Mouse (Mus musculus) MEL (cell line): Measurements from ENCODE around the gene Irf5. TPM values are rescaled to one million over a fixed set of nuclear protein-coding genes. Genes with fewer than 3 reads are reported as not detected.

Experiments used
- DNase-seq: peaks from one replicate; pipeline ENCODE4 v3.0.0; 2011; ENCODE audit warnings: low read depth, low spot score
- H3K27ac ChIP-seq: 2 replicates; pipeline ENCODE4 v1.5.1; 2012; ENCODE audit warnings: low read depth, mild to moderate bottlenecking, control low read depth, low read length, moderate library complexity; ENCODE audit not compliant: control insufficient read depth
- H3K27me3 ChIP-seq, 2 experiments: fragments of 150-350 bp in 1 of 2; sonication (generic) in 1 of 2; 2 replicates each; pipeline ENCODE4 v1.6.1; 2012; ENCODE audit warnings: low read length in 2 of 2, mild to moderate bottlenecking in 2 of 2, improper control_type of control experiment in 1 of 2, moderate library complexity in 1 of 2; ENCODE audit not compliant: insufficient read depth in 2 of 2, control insufficient read depth in 1 of 2
- H3K36me3 ChIP-seq, 2 experiments: 2 replicates each; pipeline ENCODE4 v1.6.1; 2012 to 2014; ENCODE audit warnings: low read length in 2 of 2, improper control_type of control experiment in 1 of 2, inconsistent platforms in 1 of 2, mild to moderate bottlenecking in 1 of 2; ENCODE audit not compliant: insufficient read depth in 2 of 2, control insufficient read depth in 1 of 2
- H3K4me1 ChIP-seq, 2 experiments: fragments of 150-350 bp in 1 of 2; sonication (generic) in 1 of 2; 2 replicates each; pipeline ENCODE4 v1.6.1; 2012; ENCODE audit warnings: low read length in 2 of 2, improper control_type of control experiment in 1 of 2, mild to moderate bottlenecking in 1 of 2; ENCODE audit not compliant: insufficient read depth in 2 of 2, control insufficient read depth in 1 of 2
- H3K4me3 ChIP-seq, 2 experiments: fragments of 150-350 bp in 1 of 2; sonication (generic) in 1 of 2; 2 replicates each; pipeline ENCODE4 v1.5.1; 2012; ENCODE audit warnings: low read depth in 2 of 2, low read length in 2 of 2, mild to moderate bottlenecking in 2 of 2, moderate library complexity in 2 of 2, control low read depth in 1 of 2, improper control_type of control experiment in 1 of 2; ENCODE audit not compliant: control insufficient read depth in 1 of 2, insufficient read depth in 1 of 2
- H3K79me2 ChIP-seq: 2 replicates; pipeline ENCODE4 v1.6.1; 2012; ENCODE audit warnings: mild to moderate bottlenecking, low read length, moderate library complexity; ENCODE audit not compliant: control insufficient read depth, poor library complexity, insufficient read depth
- H3K9ac ChIP-seq: 2 replicates; pipeline ENCODE4 v1.6.1; 2012; ENCODE audit warnings: low read depth, mild to moderate bottlenecking, control low read depth, low read length, moderate library complexity; ENCODE audit not compliant: control insufficient read depth, poor library complexity, severe bottlenecking
- H3K9me3 ChIP-seq: fragments of 150-350 bp; sonication (generic); replicated peaks from 2 replicates; pipeline ENCODE4 v1.6.1; 2012; ENCODE audit warnings: mild to moderate bottlenecking, low read length, improper control_type of control experiment, moderate library complexity; ENCODE audit not compliant: insufficient read depth
- BHLHE40 ChIP-seq: IDR thresholded peaks from 2 replicates; pipeline ENCODE4 v1.6.1; 2012; ENCODE audit warnings: low read depth, mild to moderate bottlenecking, inconsistent platforms, low read length, improper control_type of control experiment, borderline replicate concordance
- CTCF ChIP-seq, 3 experiments: IDR thresholded peaks in 2 of 3; conservative IDR thresholded peaks in 1 of 3; 2 replicates each; pipeline ENCODE4 v1.5.1; 2011 to 2012; ENCODE audit warnings: low read length in 3 of 3, low read depth in 2 of 3, mild to moderate bottlenecking in 2 of 3, improper control_type of control experiment in 1 of 3, inconsistent platforms in 1 of 3, mixed read lengths in 1 of 3, moderate library complexity in 1 of 3; ENCODE audit not compliant: control insufficient read depth in 1 of 3, insufficient read depth in 1 of 3, poor library complexity in 1 of 3, severe bottlenecking in 1 of 3
- E2F4 ChIP-seq: IDR thresholded peaks from 2 replicates; pipeline ENCODE4 v1.6.1; 2011; ENCODE audit warnings: low read depth, low read length, improper control_type of control experiment, borderline replicate concordance
- ELF1 ChIP-seq: IDR thresholded peaks from 2 replicates; pipeline ENCODE4 v1.6.1; 2014; ENCODE audit warnings: low read depth, mild to moderate bottlenecking, inconsistent platforms, low read length, improper control_type of control experiment, moderate library complexity
- EP300 ChIP-seq, 2 experiments: IDR thresholded peaks; 2 replicates each; pipeline ENCODE4 v1.6.1; 2011; ENCODE audit warnings: improper control_type of control experiment in 2 of 2, low read length in 2 of 2, low read depth in 1 of 2, mild to moderate bottlenecking in 1 of 2
- ETS1 ChIP-seq: IDR thresholded peaks from 2 replicates; pipeline ENCODE4 v1.6.1; 2012; ENCODE audit warnings: low read depth, mild to moderate bottlenecking, inconsistent platforms, low read length, improper control_type of control experiment, moderate library complexity
- HCFC1 ChIP-seq: IDR thresholded peaks from 2 replicates; pipeline ENCODE4 v1.6.1; 2012; ENCODE audit warnings: low read depth, mild to moderate bottlenecking, inconsistent platforms, low read length, improper control_type of control experiment, moderate library complexity
- KAT2A ChIP-seq: conservative IDR thresholded peaks from 2 replicates; pipeline ENCODE4 v1.6.1; 2012; ENCODE audit warnings: low read depth, low read length, improper control_type of control experiment, inconsistent platforms
- MAFK ChIP-seq: IDR thresholded peaks from 2 replicates; pipeline ENCODE4 v1.6.1; 2011; ENCODE audit warnings: low read depth, mild to moderate bottlenecking, low read length, improper control_type of control experiment, borderline replicate concordance
- MAZ ChIP-seq: IDR thresholded peaks from 2 replicates; pipeline ENCODE4 v1.6.1; 2012; ENCODE audit warnings: low read depth, mild to moderate bottlenecking, inconsistent platforms, low read length, improper control_type of control experiment
- MYB ChIP-seq: IDR thresholded peaks from 2 replicates; pipeline ENCODE4 v1.6.1; 2011; ENCODE audit warnings: mild to moderate bottlenecking, low read depth, low read length, improper control_type of control experiment
- MYC ChIP-seq: IDR thresholded peaks from 2 replicates; pipeline ENCODE4 v1.6.1; 2011; ENCODE audit warnings: low read depth, mild to moderate bottlenecking, low read length, improper control_type of control experiment, moderate library complexity
- NRF1 ChIP-seq: IDR thresholded peaks from 2 replicates; pipeline ENCODE4 v1.6.1; 2014; ENCODE audit warnings: low read depth, mild to moderate bottlenecking, inconsistent platforms, low read length, improper control_type of control experiment, moderate library complexity; ENCODE audit not compliant: poor library complexity, insufficient read depth, severe bottlenecking
- POLR2A ChIP-seq, 2 experiments: IDR thresholded peaks; 2 replicates each; pipeline ENCODE4 v1.6.1; 2011 to 2012; ENCODE audit warnings: low read length in 2 of 2, mild to moderate bottlenecking in 2 of 2, control low read depth in 1 of 2, improper control_type of control experiment in 1 of 2, low read depth in 1 of 2, moderate library complexity in 1 of 2; ENCODE audit not compliant: control insufficient read depth in 1 of 2, insufficient read depth in 1 of 2, poor library complexity in 1 of 2
- POLR2AphosphoS2 ChIP-seq: IDR thresholded peaks from 2 replicates; pipeline ENCODE4 v1.6.1; 2011; ENCODE audit warnings: low read length, improper control_type of control experiment
- RAD21 ChIP-seq: IDR thresholded peaks from 2 replicates; pipeline ENCODE4 v1.6.1; 2011; ENCODE audit warnings: mild to moderate bottlenecking, low read depth, low read length, improper control_type of control experiment
- RCOR1 ChIP-seq: IDR thresholded peaks from 2 replicates; pipeline ENCODE4 v1.6.1; 2012; ENCODE audit warnings: low read depth, mild to moderate bottlenecking, inconsistent platforms, low read length, improper control_type of control experiment
- SIN3A ChIP-seq: IDR thresholded peaks from 2 replicates; pipeline ENCODE4 v1.6.1; 2012; ENCODE audit warnings: low read length, improper control_type of control experiment, inconsistent platforms
- SMC3 ChIP-seq: IDR thresholded peaks from 2 replicates; pipeline ENCODE4 v1.6.1; 2011; ENCODE audit warnings: low read depth, low read length, improper control_type of control experiment
- ZC3H11A ChIP-seq: IDR thresholded peaks from 2 replicates; pipeline ENCODE4 v1.6.1; 2012; ENCODE audit warnings: low read depth, mild to moderate bottlenecking, inconsistent platforms, low read length, improper control_type of control experiment
- ZKSCAN1 ChIP-seq: IDR thresholded peaks from 2 replicates; pipeline ENCODE4 v1.6.1; 2012; ENCODE audit warnings: low read depth, mild to moderate bottlenecking, inconsistent platforms, low read length, improper control_type of control experiment, moderate library complexity
- ZNF384 ChIP-seq: IDR thresholded peaks from 2 replicates; pipeline ENCODE4 v1.6.1; 2012; ENCODE audit warnings: low read depth, mild to moderate bottlenecking, inconsistent platforms, low read length, improper control_type of control experiment
- polyA plus RNA-seq, 2 experiments: library from polyadenylated mRNA; stranded (reverse) in 1 of 2; unstranded in 1 of 2; fragments of >175 nt in 1 of 2; fragments of >200 nt in 1 of 2; gene quantifications; 2 replicates each; pipeline versions ENCODE4 v1.2.1 to v1.2.4; 2012; ENCODE audit warnings: low replicate concordance in 2 of 2, low read depth in 1 of 2; ENCODE audit not compliant: insufficient read length in 2 of 2, insufficient read depth in 1 of 2, missing spikeins in 1 of 2
- total RNA-seq: library from RNA; depleted of rRNA; stranded (reverse); fragments of 300-350 nt; gene quantifications from 2 replicates; pipeline ENCODE4 v1.2.3, GENCODE M21; 2012

Gene Irf5
- total and polyA plus RNA-seq, 3 experiments, result 9.7 to 13.3 TPM; not detected in 1

GRCm38 (mm10) chr6:29484716-29485559, 41.5 kb upstream of the Irf5 start:
- no peak overlapping the region for H3K9ac ChIP-seq
- H3K27me3 ChIP-seq, result no peaks in the 10 kb centered on the region

GRCm38 (mm10) chr6:29485951-29486350, 40.5 kb upstream of the Irf5 start:
- Histone ChIP-seq H3K4me3 (no peak overlapping the region), H3K27me3 (no peaks in the 10 kb centered on the region), H3K79me2 (no peaks in the 10 kb centered on the region), H3K9me3 (no peaks in the 10 kb centered on the region), H3K9ac (no peak overlapping the region), H3K36me3 (no peaks in the 10 kb centered on the region), H3K4me1 (peaks cover 3 to 8% of the 10 kb centered on the region in 2 experiments; a peak in 3 of 4 replicates), H3K27ac (no peak overlapping the region)
- peak; percentile 64 for DNase-seq
- TF ChIP-seq POLR2A (IDR thresholded peaks at IDR 0.05; ENCODE audit: control insufficient read depth in 1 of 2, insufficient read depth in 1 of 2, low read depth in 1 of 2, low read length in 2 of 2, poor library complexity in 1 of 2) (no peak), ETS1 (no peak), KAT2A (no peak), ZC3H11A (no peak), ZNF384 (no peak), SIN3A (no peak)

More at GRCm38 (mm10) chr6:29484716-29485559, 41.5 kb upstream of the Irf5 start:
- H3K4me3 ChIP-seq, result no peak overlapping the region
- H3K9me3 ChIP-seq, result no peaks in the 10 kb centered on the region
- H3K27ac ChIP-seq, result no peak overlapping the region
- peak; percentile 55 for DNase-seq
- peaks cover 3 to 8% of the 10 kb centered on the region in 2 experiments; a peak in 3 of 4 replicates for H3K4me1 ChIP-seq
- no peaks in the 10 kb centered on the region for H3K79me2 ChIP-seq
- TF ChIP-seq MYC, result no peak
- TF ChIP-seq ZKSCAN1, result no peak
- peak; percentile 36 for TF ChIP-seq RAD21
- peak; percentile 73 for TF ChIP-seq SMC3
- TF ChIP-seq CTCF (IDR thresholded peaks at IDR 0.05 in 2 of 3, conservative IDR thresholded peaks at IDR 0.05 in 1 of 3; ENCODE audit: control insufficient read depth in 1 of 3, insufficient read depth in 1 of 3, low read depth in 2 of 3, low read length in 3 of 3, poor library complexity in 1 of 3, severe bottlenecking in 1 of 3), result peak; percentile 79 to 89 (median 81)
- no peaks in the 10 kb centered on the region for H3K36me3 ChIP-seq

GRCm38 (mm10) chr6:29494101-29494500, 32.3 kb upstream of the Irf5 start:
- H3K79me2 ChIP-seq, result no peaks in the 10 kb centered on the region

More at GRCm38 (mm10) chr6:29494101-29494500, 32.3 kb upstream of the Irf5 start:
- Histone ChIP-seq H3K27ac (no peak overlapping the region), H3K9me3 (no peaks in the 10 kb centered on the region), H3K36me3 (no peaks in the 10 kb centered on the region), H3K27me3 (no peaks in the 10 kb centered on the region), H3K4me1 (no peaks in the 10 kb centered on the region), H3K4me3 (no peak overlapping the region), H3K9ac (no peak overlapping the region)
- no peak for TF ChIP-seq MAZ
- no peak for TF ChIP-seq EP300 (IDR thresholded peaks at IDR 0.05; ENCODE audit: low read depth in 1 of 2, low read length in 2 of 2)
- no peak for TF ChIP-seq E2F4
- TF ChIP-seq MAFK, result no peak
- TF ChIP-seq RAD21, result no peak
- TF ChIP-seq HCFC1, result no peak
- no peak for TF ChIP-seq MYB
- no peak for TF ChIP-seq POLR2AphosphoS2
- TF ChIP-seq NRF1, result no peak
- no peak for TF ChIP-seq ELF1
- no peak for TF ChIP-seq RCOR1
- TF ChIP-seq BHLHE40, result no peak
- no peak for DNase-seq
